Comparison of ENCODE assay signal across 11 mouse cellular contexts in the genomic region with DNA sequence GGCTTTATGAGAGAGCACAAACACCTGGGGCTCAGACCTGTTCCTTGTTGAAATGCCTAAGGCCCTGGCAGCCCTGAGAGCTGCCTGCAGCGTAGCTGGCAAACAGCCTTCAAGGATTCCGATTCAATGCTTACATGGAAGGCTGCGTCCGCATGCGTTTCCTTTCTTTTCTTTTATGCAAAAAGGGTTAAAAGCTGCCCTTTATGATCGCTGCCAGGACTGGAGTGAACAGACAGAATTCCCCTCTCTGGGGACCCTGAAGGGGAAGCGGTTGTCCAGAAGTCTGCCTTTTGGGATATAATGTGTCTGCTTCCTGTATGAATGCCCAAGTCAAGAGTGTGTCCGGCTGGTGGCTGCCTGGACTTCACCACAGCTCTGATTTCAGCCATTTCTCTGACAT. TPM values are rescaled to one million over a fixed set of nuclear protein-coding genes. Genes with fewer than 3 reads are reported as not detected.
DNase-seq lines count a peak whose midpoint lies in the region; ATAC-seq and TF ChIP-seq lines count a peak whose summit lies in the region.
"Had no signal": no experiment of that assay in that cellular context is flagged by ENCODE, and none has a peak within 500 bp of the region (broad histone marks: within the 10 kb centered on the region; RNA-seq: fewer than 3 reads in every experiment).

No protein-coding gene starts in this region.

- intact Hi-C loops in gastrocnemius, adult 2 months (cut with DNase I) = no loop called here

- ATAC-seq in heart, postnatal 0 days (ENCODE audit: insufficient read depth, low read depth) = no peak
- peak; percentile 34 for ATAC-seq in lung, postnatal 0 days
- no peak for ATAC-seq in embryonic facial prominence, embryonic 15.5 days (ENCODE audit: insufficient number of reproducible peaks, low FRiP score, low TSS enrichment, low read depth)
- ATAC-seq: liver, embryonic 12.5 days had no signal

- no peak overlapping the region for H3K9ac ChIP-seq in heart, postnatal 0 days (replicated peaks; ENCODE audit: low read depth, low read length)
- no peak overlapping the region for H3K9ac ChIP-seq in lung, postnatal 0 days (replicated peaks; ENCODE audit: low read depth)
- H3K9ac ChIP-seq in embryonic facial prominence, embryonic 15.5 days = no peak overlapping the region
- H3K9ac ChIP-seq: liver, embryonic 12.5 days had no signal

- H3K4me1 ChIP-seq in heart, postnatal 0 days (ENCODE audit: control insufficient read depth, insufficient read depth) = peaks cover 7% of the 10 kb centered on the region
- peaks cover 7% of the 10 kb centered on the region; the same call in 1 of the 2 replicates for H3K4me1 ChIP-seq in lung, postnatal 0 days (ENCODE audit: insufficient read depth, low read depth, low read length)
- H3K4me1 ChIP-seq in embryonic facial prominence, embryonic 15.5 days = peaks cover 18% of the 10 kb centered on the region
- H3K4me1 ChIP-seq in limb, embryonic 10.5 days = peaks cover 39% of the 10 kb centered on the region

- no peaks in the 10 kb centered on the region for H3K27me3 ChIP-seq in heart, postnatal 0 days (ENCODE audit: control insufficient read depth, insufficient read depth, low read length)
- H3K27me3 ChIP-seq in lung, postnatal 0 days (replicated peaks; ENCODE audit: insufficient read depth, low read length) = no peaks in the 10 kb centered on the region
- H3K27me3 ChIP-seq in embryonic facial prominence, embryonic 15.5 days = no peaks in the 10 kb centered on the region
- H3K27me3 ChIP-seq in limb, embryonic 10.5 days (ENCODE audit: low read depth, poor library complexity, severe bottlenecking) = no peaks in the 10 kb centered on the region

- no peak overlapping the region for H3K4me2 ChIP-seq in heart, postnatal 0 days (ENCODE audit: low read depth, low read length)
- H3K4me2 ChIP-seq in lung, postnatal 0 days (replicated peaks; ENCODE audit: low read depth, low read length) = no peak overlapping the region
- H3K4me2 ChIP-seq in embryonic facial prominence, embryonic 15.5 days (replicated peaks) = no peak overlapping the region
- H3K4me2 ChIP-seq: liver, embryonic 12.5 days had no signal

- no peak for TF ChIP-seq CTCF in heart, postnatal 0 days (IDR thresholded peaks at IDR 0.05; ENCODE audit: low read depth)
- TF ChIP-seq CTCF in lung, postnatal 0 days (IDR thresholded peaks at IDR 0.05) = no peak
- TF ChIP-seq CTCF in gastrocnemius, adult 2 months (IDR thresholded peaks at IDR 0.05) = no peak

- H3K4me3 ChIP-seq in heart, postnatal 0 days (ENCODE audit: low read depth, low read length) = no peak overlapping the region
- H3K4me3 ChIP-seq in lung, postnatal 0 days (ENCODE audit: low read depth, low read length) = no peak overlapping the region
- H3K4me3 ChIP-seq in embryonic facial prominence, embryonic 15.5 days (replicated peaks) = no peak overlapping the region
- H3K4me3 ChIP-seq in limb, embryonic 10.5 days = no peak overlapping the region
- no peak overlapping the region for H3K4me3 ChIP-seq in gastrocnemius, adult 2 months
- H3K4me3 ChIP-seq: liver, embryonic 12.5 days had no signal

- 0 out of 2 replicates have a peak overlapping the region, but pooled peaks have one; percentile 4 for H3K27ac ChIP-seq in heart, postnatal 0 days (ENCODE audit: low read depth)
- peak overlapping the region; percentile 55 for H3K27ac ChIP-seq in lung, postnatal 0 days (ENCODE audit: low read length)
- H3K27ac ChIP-seq in embryonic facial prominence, embryonic 15.5 days (replicated peaks) = peak overlapping the region; percentile 17; the same call in 1 of the 2 replicates
- H3K27ac ChIP-seq in limb, embryonic 10.5 days = peak overlapping the region; percentile 56
- no peak overlapping the region for H3K27ac ChIP-seq in gastrocnemius, adult 2 months
- H3K27ac ChIP-seq: liver, embryonic 12.5 days had no signal

- H3K36me3 ChIP-seq in heart, postnatal 0 days (replicated peaks; ENCODE audit: control insufficient read depth, insufficient read depth, low read length) = no peaks in the 10 kb centered on the region
- H3K36me3 ChIP-seq in lung, postnatal 0 days (ENCODE audit: insufficient read depth, low read length) = peaks cover 7% of the 10 kb centered on the region; the same call in 1 of the 2 replicates
- peaks cover 4% of the 10 kb centered on the region for H3K36me3 ChIP-seq in embryonic facial prominence, embryonic 15.5 days
- peaks cover 29% of the 10 kb centered on the region for H3K36me3 ChIP-seq in limb, embryonic 10.5 days
- H3K36me3 ChIP-seq: liver, embryonic 12.5 days had no signal

- 60% methylated on average over 8 of the region's 8 CpGs for WGBS in heart, postnatal 0 days
- WGBS in lung, postnatal 0 days = 36% methylated on average over 8 of the region's 8 CpGs
- 55% methylated on average over 8 of the region's 8 CpGs for whole genome bisulfite sequencing in embryonic facial prominence, embryonic 15.5 days
- 80% methylated on average over 8 of the region's 8 CpGs for WGBS in limb, embryonic 10.5 days

- DNase-seq in heart, postnatal 0 days (ENCODE audit: low spot score) = no peak
- no peak for DNase-seq in heart, adult 9 months (ENCODE audit: low spot score in 2 of 2)
- no peak for DNase-seq in lung, postnatal 0 days (ENCODE audit: low spot score)
- DNase-seq in lung, adult 18-20 months = no peak
- no peak for DNase-seq in limb, embryonic 10.5 days (ENCODE audit: low spot score)
- DNase-seq in gastrocnemius, adult 2 months = no peak
- no peak for DNase-seq in right cerebral cortex, adult 18-20 months
- DNase-seq: heart, adult 11 months; thymus, adult 18-20 months had no signal

- H3K9me3 ChIP-seq in heart, postnatal 0 days (replicated peaks; ENCODE audit: control insufficient read depth, low read length) = no peaks in the 10 kb centered on the region
- H3K9me3 ChIP-seq in lung, postnatal 0 days (ENCODE audit: low read length) = no peaks in the 10 kb centered on the region
- no peaks in the 10 kb centered on the region for H3K9me3 ChIP-seq in embryonic facial prominence, embryonic 15.5 days (replicated peaks)
- H3K9me3 ChIP-seq in limb, embryonic 10.5 days (replicated peaks) = no peaks in the 10 kb centered on the region
- H3K9me3 ChIP-seq: liver, embryonic 12.5 days had no signal

- TF ChIP-seq EP300 in heart, postnatal 0 days (IDR thresholded peaks at IDR 0.05; ENCODE audit: low read depth) = no peak
- TF ChIP-seq EP300 in lung, postnatal 0 days (IDR thresholded peaks at IDR 0.05) = no peak

RNA-seq across cellular contexts. Expression of a gene that starts 10.3 kb away (rescaled TPM):
- total RNA-seq in heart, postnatal 0 days (2014; rRNA removed; ENCODE audit: low replicate concordance) = 12.2 and 22.3 TPM in 2 replicates
- 2.7 and 2.8 TPM in 2 replicates for polyA plus RNA-seq in heart, postnatal 0 days (2015; fragmentation: Nextera tagmentation; extraction: Ambion mirVana)
- polyA plus RNA-seq in lung, postnatal 0 days (2015; fragmentation: Nextera tagmentation; extraction: Ambion mirVana) = 18.9 TPM in 2 replicates
- polyA plus RNA-seq in embryonic facial prominence, embryonic 15.5 days (2015; fragmentation: Nextera tagmentation; extraction: Ambion mirVana) = 11.1 and 12.0 TPM in 2 replicates
- 6.5 and 6.9 TPM in 2 replicates for polyA plus RNA-seq in limb, embryonic 10.5 days (2016; fragmentation: Nextera tagmentation; extraction: Ambion mirVana)
- total RNA-seq in gastrocnemius, adult 2 months (2021) = 10 to 100 TPM in 1 of 2 experiments, 1 to 10 TPM in 1; 7.8 to 10.2 TPM

RNA-seq across cellular contexts. Expression of a gene that starts 23.1 kb away (rescaled TPM):
- total RNA-seq in heart, postnatal 0 days (2014; rRNA removed; ENCODE audit: low replicate concordance) = 24.5 and 32.0 TPM in 2 replicates
- polyA plus RNA-seq in heart, postnatal 0 days (2015; fragmentation: Nextera tagmentation; extraction: Ambion mirVana) = 24.6 and 27.8 TPM in 2 replicates
- polyA plus RNA-seq in lung, postnatal 0 days (2015; fragmentation: Nextera tagmentation; extraction: Ambion mirVana) = 27.0 and 38.9 TPM in 2 replicates
- polyA plus RNA-seq in embryonic facial prominence, embryonic 15.5 days (2015; fragmentation: Nextera tagmentation; extraction: Ambion mirVana) = 61.0 and 68.0 TPM in 2 replicates
- 63.9 and 78.3 TPM in 2 replicates for polyA plus RNA-seq in limb, embryonic 10.5 days (2016; fragmentation: Nextera tagmentation; extraction: Ambion mirVana)
- 10 to 100 TPM; 13.4 to 20.0 TPM for total RNA-seq in gastrocnemius, adult 2 months (2021)

RNA-seq across cellular contexts. Expression of a gene that starts 58.9 kb away (rescaled TPM):
- 39.7 and 58.5 TPM in 2 replicates for total RNA-seq in heart, postnatal 0 days (2014; rRNA removed; ENCODE audit: low replicate concordance)
- polyA plus RNA-seq in heart, postnatal 0 days (2015; fragmentation: Nextera tagmentation; extraction: Ambion mirVana) = 36.8 and 41.2 TPM in 2 replicates
- polyA plus RNA-seq in lung, postnatal 0 days (2015; fragmentation: Nextera tagmentation; extraction: Ambion mirVana) = 25.9 and 31.8 TPM in 2 replicates
- polyA plus RNA-seq in embryonic facial prominence, embryonic 15.5 days (2015; fragmentation: Nextera tagmentation; extraction: Ambion mirVana) = 60.7 and 76.0 TPM in 2 replicates
- polyA plus RNA-seq in limb, embryonic 10.5 days (2016; fragmentation: Nextera tagmentation; extraction: Ambion mirVana) = 109 and 127 TPM in 2 replicates
- total RNA-seq in gastrocnemius, adult 2 months (2021) = 10 to 100 TPM; 30.0 to 33.1 TPM
